Mouse (Mus musculus) hindbrain, embryonic 14.5 days (tissue): ENCODE measurements at regions not wholly inside any gene's neighbourhood (a gene's known extent, or its start where the extent isn't known, plus 50 kb on each side); places are given as distances from the start of the nearest gene placed in this dataset.

Source experiments
- ATAC-seq: fragments of 200-750 bp; cut with Nextera tagmentation; 2 replicates; pipeline ENCODE4 v1.8.0; 2017; ENCODE audit warnings: moderate number of reproducible peaks, mild to moderate bottlenecking, moderate TSS enrichment, moderate library complexity; ENCODE audit not compliant: low FRiP score
- DNase-seq: peaks from one replicate; pipeline ENCODE4 v3.0.0-alpha.2; 2015; ENCODE audit warnings: low spot score
- H3K27ac ChIP-seq: fragments of 300-500 bp; sonication (generic); 2 replicates; pipeline ENCODE4 v1.5.1; 2014; ENCODE audit warnings: mild to moderate bottlenecking, moderate library complexity
- H3K27me3 ChIP-seq: fragments of 300-500 bp; sonication (generic); 2 replicates; pipeline ENCODE4 v1.6.1; 2014; ENCODE audit warnings: mild to moderate bottlenecking, low read length, mixed read lengths; ENCODE audit not compliant: control insufficient read depth, insufficient read depth
- H3K36me3 ChIP-seq: fragments of 300-500 bp; sonication (generic); replicated peaks from 2 replicates; pipeline ENCODE4 v1.6.1; 2014; ENCODE audit not compliant: control insufficient read depth, insufficient read depth
- H3K4me1 ChIP-seq: fragments of 300-500 bp; sonication (generic); replicated peaks from 2 replicates; pipeline ENCODE4 v1.6.1; 2014; ENCODE audit warnings: antibody characterized with exemption, low read length, mixed read lengths; ENCODE audit not compliant: control insufficient read depth, insufficient read depth
- H3K4me2 ChIP-seq: fragments of 300-500 bp; sonication (generic); replicated peaks from 2 replicates; pipeline ENCODE4 v1.6.1; 2014; ENCODE audit warnings: mild to moderate bottlenecking, moderate library complexity
- H3K4me3 ChIP-seq: fragments of 300-500 bp; sonication (generic); replicated peaks from 2 replicates; pipeline ENCODE4 v1.5.1; 2014; ENCODE audit warnings: mild to moderate bottlenecking, low read length
- H3K9ac ChIP-seq: fragments of 300-500 bp; sonication (generic); 2 replicates; pipeline ENCODE4 v1.6.1; 2014
- H3K9me3 ChIP-seq: fragments of 300-500 bp; sonication (generic); 2 replicates; pipeline ENCODE4 v1.6.1; 2016; ENCODE audit warnings: low read length; ENCODE audit not compliant: control insufficient read depth
- WGBS: fragments of 180-500 bp; shearing (Covaris S2); extraction: QIAGEN DNeasy Blood & Tissue Kit; methylation state at CpG from one replicate; pipeline ENCODE4 v1.1.7; 2014; 5-methylcytosine and 5-hydroxymethylcytosine counted together

GRCm38 (mm10) chr7:96108768-96109167 is 62.3 kb upstream of the Tenm4 start:
- ATAC-seq (no peak), DNase-seq (no peak)
- no peak overlapping the region for H3K4me3 ChIP-seq
- no peak overlapping the region for H3K9ac ChIP-seq
- no peaks in the 10 kb centered on the region for H3K36me3 ChIP-seq
- H3K4me1 ChIP-seq, result no peaks in the 10 kb centered on the region
- H3K27ac ChIP-seq, result no peak overlapping the region
- H3K4me2 ChIP-seq, result no peak overlapping the region
- no peaks in the 10 kb centered on the region for H3K27me3 ChIP-seq
- no peaks in the 10 kb centered on the region for H3K9me3 ChIP-seq
- WGBS, result 73% methylated on average over 2 of the region's 2 CpGs

- DNase-seq, result no peak
- WGBS, result 71% methylated on average over 8 of the region's 8 CpGs
- no peak for ATAC-seq
- Histone ChIP-seq H3K27ac (no peak overlapping the region), H3K9ac (no peak overlapping the region), H3K27me3 (no peaks in the 10 kb centered on the region), H3K4me3 (no peak overlapping the region), H3K4me2 (no peak overlapping the region), H3K36me3 (no peaks in the 10 kb centered on the region), H3K9me3 (no peaks in the 10 kb centered on the region), H3K4me1 (no peaks in the 10 kb centered on the region)
Measured at GRCm38 (mm10) chr7:96120142-96120541, 50.9 kb upstream of the Tenm4 start.
